Mouse (Mus musculus): ENCODE measurements around the gene Ctbp1.
A peak's percentile ranks its signal among the peaks of the same experiment; 100 is the strongest.

The Ctbp1 gene

GRCm38 (mm10) chr5:33274953-33275454 lies at the start of gene Ctbp1:
Ctbp1 (minus strand) TSS chr5:33274994.
- DNase-seq (ENCODE audit: low spot score): peak; percentile 95

GRCm38 (mm10) chr5:33324491-33324890 lies 49.7 kb upstream of the Ctbp1 start:
- DNase-seq (ENCODE audit: low spot score): no peak

GRCm38 (mm10) chr5:33312192-33312591 lies 37.4 kb upstream of the Ctbp1 start:
- DNase-seq (ENCODE audit: low spot score): no peak

GRCm38 (mm10) chr5:33310704-33311462 lies 36.1 kb upstream of the Ctbp1 start:
- DNase-seq (ENCODE audit: low spot score): no peak

- no peak for DNase-seq (ENCODE audit: low spot score)
These were observed 27.0 kb upstream of the Ctbp1 start for GRCm38 (mm10) chr5:33301801-33302200.

GRCm38 (mm10) chr5:33297164-33297563 lies 22.4 kb upstream of the Ctbp1 start:
- no peak for DNase-seq (ENCODE audit: low spot score)

GRCm38 (mm10) chr5:33293796-33294430 lies 19.1 kb upstream of the Ctbp1 start:
- DNase-seq (ENCODE audit: low spot score): no peak

- no peak for DNase-seq (ENCODE audit: low spot score)
These were observed 9.2 kb upstream of the Ctbp1 start for GRCm38 (mm10) chr5:33283951-33284350.

GRCm38 (mm10) chr5:33281428-33281827 lies 6.6 kb upstream of the Ctbp1 start:
- DNase-seq (ENCODE audit: low spot score): no peak

GRCm38 (mm10) chr5:33278950-33279349 lies 4.2 kb upstream of the Ctbp1 start:
- no peak for DNase-seq (ENCODE audit: low spot score)

- no peak for DNase-seq (ENCODE audit: low spot score)
These were observed 2.5 kb upstream of the Ctbp1 start for GRCm38 (mm10) chr5:33277286-33277685.

GRCm38 (mm10) chr5:33275754-33276153 lies 960 bp upstream of the Ctbp1 start:
- no peak for DNase-seq (ENCODE audit: low spot score)

- peak; percentile 93 for DNase-seq (ENCODE audit: low spot score)
These were observed 475 bp downstream of the Ctbp1 start for GRCm38 (mm10) chr5:33274085-33274952.

GRCm38 (mm10) chr5:33273777-33274084 lies 1.1 kb downstream of the Ctbp1 start:
- DNase-seq (ENCODE audit: low spot score): no peak

- DNase-seq (ENCODE audit: low spot score): no peak
These were observed 1.7 kb downstream of the Ctbp1 start for GRCm38 (mm10) chr5:33272845-33273776.

GRCm38 (mm10) chr5:33272146-33272545 lies 2.6 kb downstream of the Ctbp1 start:
- DNase-seq (ENCODE audit: low spot score): no peak

GRCm38 (mm10) chr5:33270568-33270967 lies 4.2 kb downstream of the Ctbp1 start:
- peak; percentile 68 for DNase-seq (ENCODE audit: low spot score)

- DNase-seq (ENCODE audit: low spot score): no peak
These were observed 20.4 kb downstream of the Ctbp1 start for GRCm38 (mm10) chr5:33254416-33254815.

GRCm38 (mm10) chr5:33248186-33248585 lies 26.6 kb downstream of the Ctbp1 start:
- no peak for DNase-seq (ENCODE audit: low spot score)

GRCm38 (mm10) chr5:33247387-33247786 lies 27.4 kb downstream of the Ctbp1 start:
- DNase-seq (ENCODE audit: low spot score): no peak

GRCm38 (mm10) chr5:33245701-33246100 lies 29.1 kb downstream of the Ctbp1 start:
- no peak for DNase-seq (ENCODE audit: low spot score)
